Mouse (Mus musculus): ENCODE results near the gene Cenps.
"Not testable (repeated sequence)": the region's sequence is repeated elsewhere in the genome, so short reads cannot be mapped to it uniquely, and the experiment has no call there.

Cenps gene

DNA sequence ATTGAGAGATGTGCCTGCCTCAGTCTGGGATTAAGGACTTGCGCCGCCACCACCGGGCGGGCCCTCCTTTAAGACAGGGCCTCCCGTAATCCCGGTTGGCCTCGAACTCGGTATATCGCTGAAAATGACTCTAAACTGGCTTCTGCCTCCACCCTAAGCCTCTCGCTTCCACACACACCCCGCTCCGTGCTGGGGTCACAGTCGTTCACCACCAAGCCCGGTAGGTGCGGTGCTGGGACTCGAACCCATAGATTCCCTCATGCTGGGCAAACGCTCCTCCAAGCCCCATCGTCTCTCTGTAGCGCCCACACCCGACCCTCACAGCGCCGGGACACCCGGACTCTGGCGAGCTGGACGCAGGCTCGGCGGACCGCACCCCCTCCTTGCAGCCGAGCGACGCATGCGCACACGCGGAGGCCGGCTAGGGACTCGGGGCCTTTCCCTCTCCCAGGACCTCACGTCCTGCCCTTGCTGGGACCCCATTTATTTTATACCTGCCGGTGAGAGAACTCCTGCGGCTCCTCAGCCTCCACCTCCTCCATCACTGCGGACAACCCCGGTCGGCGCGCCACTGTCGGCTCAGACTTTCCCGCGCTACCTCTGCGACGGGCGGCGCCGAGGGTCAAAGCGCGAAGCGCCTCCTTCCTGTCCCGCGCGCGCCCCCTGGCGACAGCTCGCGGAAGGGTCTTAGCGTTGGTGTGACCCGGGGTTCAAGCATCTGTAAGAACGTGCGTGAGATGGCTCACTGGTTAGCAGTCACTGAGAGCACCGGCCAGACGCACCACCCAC, at the start of gene Cenps:
Gene Cenps (minus strand): TSS at position 648 of the 789 bp plus-strand sequence.
- peak; percentile 43 to 81 for DNase-seq (ENCODE audit: low read depth in 1 of 2, low spot score in 2 of 2)

DNA sequence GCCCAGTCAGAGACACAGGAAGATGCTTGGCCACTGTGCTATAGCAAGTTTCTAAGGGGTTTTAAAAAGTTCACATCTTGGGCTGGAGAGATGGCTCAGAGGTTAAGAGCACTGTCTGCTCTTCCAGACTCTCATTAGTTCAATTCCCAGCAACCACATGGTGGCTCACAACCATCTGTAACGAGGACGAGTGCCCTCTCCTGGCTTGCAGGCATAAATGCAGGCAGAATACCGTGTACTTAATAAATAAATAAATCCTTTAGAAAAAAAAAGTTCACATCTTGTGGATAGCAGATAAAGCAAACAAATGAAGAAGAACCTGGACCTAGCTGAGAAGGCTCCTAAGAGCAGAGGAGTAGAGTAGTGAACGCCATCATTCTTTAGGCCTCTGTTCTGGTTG, 45.3 kb upstream of the Cenps start:
- no peak for DNase-seq (ENCODE audit: low read depth in 1 of 2, low spot score in 2 of 2)

- DNase-seq (ENCODE audit: low read depth in 1 of 2, low spot score in 2 of 2), result no peak
Measured at GRCm38 (mm10) chr4:149182192-149182591, 44.8 kb upstream of the Cenps start.

GRCm38 (mm10) chr4:149179573-149179972, 42.1 kb upstream of the Cenps start:
- DNase-seq (ENCODE audit: low read depth in 1 of 2, low spot score in 2 of 2), result no peak

- no peak for DNase-seq (ENCODE audit: low read depth in 1 of 2, low spot score in 2 of 2)
Measured at GRCm38 (mm10) chr4:149179160-149179559, 41.7 kb upstream of the Cenps start.

DNA sequence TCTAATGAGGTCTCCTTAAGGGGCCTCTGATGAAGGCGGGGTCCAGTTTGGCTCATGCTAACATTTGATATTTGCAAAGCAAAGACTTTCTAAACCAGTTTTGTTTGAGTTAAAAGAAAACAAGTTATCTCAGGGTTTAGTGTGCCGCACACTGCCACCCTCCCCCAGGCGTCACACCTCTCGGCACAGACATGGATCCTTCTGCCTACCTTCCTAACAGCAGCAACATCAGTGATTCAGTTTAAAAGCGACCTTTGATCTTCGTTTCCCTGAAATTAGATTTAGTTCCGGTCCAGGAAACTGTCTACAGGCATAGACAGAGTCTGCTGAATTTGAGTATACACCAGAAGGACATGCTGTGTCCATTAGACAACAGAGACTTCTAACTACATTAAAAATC, 40.9 kb upstream of the Cenps start:
- no peak for DNase-seq (ENCODE audit: low read depth in 1 of 2, low spot score in 2 of 2)

- DNase-seq (ENCODE audit: low read depth in 1 of 2, low spot score in 2 of 2), result no peak
Measured at GRCm38 (mm10) chr4:149177046-149177445, 39.6 kb upstream of the Cenps start.

DNA sequence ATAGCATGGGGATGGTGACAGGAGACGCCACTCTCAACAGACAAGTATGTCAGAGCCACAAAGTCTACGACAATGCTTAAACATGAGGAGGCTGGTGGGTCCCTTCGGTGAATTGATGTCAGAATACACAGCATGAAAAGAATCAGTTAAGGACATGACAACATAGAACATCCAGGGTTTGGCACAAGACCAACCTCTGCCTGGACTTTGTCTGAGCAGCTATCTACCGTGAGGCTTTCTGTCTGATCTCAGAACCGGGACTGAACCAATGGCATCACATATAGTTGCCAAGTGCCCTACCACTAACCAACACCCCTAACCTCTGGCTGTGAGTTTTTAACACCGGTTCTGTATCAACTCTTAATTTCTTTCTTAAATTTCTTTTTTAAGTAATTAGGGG, 39.2 kb upstream of the Cenps start:
- DNase-seq (ENCODE audit: low read depth in 1 of 2, low spot score in 2 of 2), result no peak

DNA sequence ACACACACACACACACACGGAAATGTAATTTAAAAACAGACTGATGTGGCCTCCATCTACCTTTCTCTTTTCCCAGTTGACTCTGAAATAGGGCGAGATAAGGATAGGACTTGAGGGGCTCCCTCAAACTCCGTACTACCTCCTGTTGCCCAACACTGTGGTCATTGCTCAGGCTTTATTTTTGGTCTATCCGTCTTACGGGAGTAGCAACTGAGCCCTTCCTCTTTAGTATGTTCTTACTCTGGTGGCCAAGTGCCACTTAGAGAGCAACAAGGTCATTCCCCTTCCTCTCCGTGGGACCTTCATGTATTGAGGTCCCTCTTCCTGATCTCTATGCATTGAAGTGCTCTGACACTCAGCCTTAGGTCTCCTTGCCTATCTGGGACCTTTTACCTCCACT, 36.2 kb upstream of the Cenps start:
- DNase-seq (ENCODE audit: low read depth in 1 of 2, low spot score in 2 of 2), result no peak

GRCm38 (mm10) chr4:149172666-149173065, 35.2 kb upstream of the Cenps start:
- no peak for DNase-seq (ENCODE audit: low read depth in 1 of 2, low spot score in 2 of 2)

DNA sequence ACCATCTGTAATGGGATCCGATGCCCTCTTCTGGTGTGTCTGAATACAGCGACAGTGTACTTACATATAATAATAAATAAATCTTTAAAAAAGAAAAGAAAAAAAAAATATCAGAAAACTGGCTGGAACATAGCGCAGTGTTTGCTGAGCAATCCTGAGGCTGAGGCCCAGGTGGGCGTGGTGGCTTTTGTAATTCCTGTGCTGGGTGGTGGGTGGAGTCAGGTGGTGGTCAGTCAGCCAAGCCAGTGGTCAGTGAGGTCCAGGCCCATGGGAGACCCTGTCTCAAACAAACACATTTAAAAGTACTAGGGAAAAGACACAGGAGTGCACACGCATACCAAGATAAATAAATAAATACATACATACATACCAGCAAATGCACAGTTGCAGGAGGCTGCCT, 34.7 kb upstream of the Cenps start:
- DNase-seq (ENCODE audit: low read depth in 1 of 2, low spot score in 2 of 2), result no peak

- peak; percentile 37 to 64 for DNase-seq (ENCODE audit: low read depth in 1 of 2, low spot score in 2 of 2)
Measured at GRCm38 (mm10) chr4:149171581-149171981, 34.2 kb upstream of the Cenps start.

GRCm38 (mm10) chr4:149170394-149170931, 33.0 kb upstream of the Cenps start:
- no peak for DNase-seq (ENCODE audit: low read depth in 1 of 2, low spot score in 2 of 2)

DNA sequence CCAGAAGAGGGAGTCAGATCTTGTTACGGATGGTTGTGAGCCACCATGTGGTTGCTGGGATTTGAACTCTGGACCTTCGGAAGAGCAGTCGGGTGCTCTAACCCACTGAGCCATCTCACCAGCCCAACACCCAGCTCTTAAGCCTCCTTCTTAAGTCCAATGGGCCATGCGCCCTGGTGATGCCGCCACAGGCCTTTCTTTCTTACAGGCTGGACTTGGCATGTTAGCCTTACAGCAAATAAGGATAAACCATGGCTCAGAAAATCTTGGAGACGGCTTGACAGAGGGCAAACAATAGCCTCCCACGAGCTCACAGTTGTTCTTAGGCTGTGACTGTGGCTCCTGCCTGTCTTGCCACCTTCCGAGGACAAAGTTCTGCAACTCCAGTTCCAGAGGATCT, 32.5 kb upstream of the Cenps start:
- DNase-seq (ENCODE audit: low read depth in 1 of 2, low spot score in 2 of 2), result not testable (repeated sequence)

GRCm38 (mm10) chr4:149168016-149168415, 30.6 kb upstream of the Cenps start:
- DNase-seq (ENCODE audit: low read depth in 1 of 2, low spot score in 2 of 2), result no peak

GRCm38 (mm10) chr4:149166957-149167611, 29.7 kb upstream of the Cenps start:
- DNase-seq (ENCODE audit: low read depth in 1 of 2, low spot score in 2 of 2), result no peak

DNA sequence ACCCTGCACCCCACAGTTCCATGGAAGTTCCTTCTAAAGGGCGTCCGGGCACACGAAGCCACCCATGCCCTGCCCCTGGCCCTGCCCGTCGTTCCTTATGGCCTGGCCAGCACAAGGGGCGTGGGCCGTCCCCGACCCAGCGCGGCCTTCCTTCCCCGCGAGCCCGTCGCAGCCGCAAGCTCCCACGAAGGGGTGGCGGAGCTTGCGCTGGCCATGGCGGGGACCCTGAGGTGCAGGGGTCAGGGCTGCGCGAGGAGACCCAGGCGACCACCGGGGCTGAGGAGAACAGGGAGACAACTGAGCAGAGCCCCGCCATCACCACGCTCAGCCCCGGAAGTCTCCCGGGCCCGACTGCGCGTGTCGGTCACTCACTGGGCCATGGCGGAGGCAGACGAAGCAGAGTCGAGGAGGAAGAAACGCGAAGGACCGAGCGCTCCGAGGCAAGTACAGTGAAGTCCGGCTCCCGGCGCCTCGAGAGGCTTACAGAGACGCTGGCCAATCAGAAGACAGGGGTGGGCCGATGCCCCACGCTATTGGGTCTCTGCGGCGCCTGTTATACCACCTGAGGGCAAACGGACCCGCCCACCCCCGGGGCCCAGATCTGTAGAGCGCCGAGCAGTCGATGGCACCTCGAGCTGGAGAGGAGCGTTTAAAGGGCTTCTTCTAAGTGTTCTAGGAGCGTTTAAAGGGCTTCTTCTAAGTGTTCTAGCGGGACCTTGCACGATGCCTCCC, 29.0 kb upstream of the Cenps start, which contains the start of gene Pgd:
Gene Pgd (minus strand): TSS at position 557 of the 732 bp plus-strand sequence.
- peak; percentile 84 to 89 for DNase-seq (ENCODE audit: low read depth in 1 of 2, low spot score in 2 of 2)

DNA sequence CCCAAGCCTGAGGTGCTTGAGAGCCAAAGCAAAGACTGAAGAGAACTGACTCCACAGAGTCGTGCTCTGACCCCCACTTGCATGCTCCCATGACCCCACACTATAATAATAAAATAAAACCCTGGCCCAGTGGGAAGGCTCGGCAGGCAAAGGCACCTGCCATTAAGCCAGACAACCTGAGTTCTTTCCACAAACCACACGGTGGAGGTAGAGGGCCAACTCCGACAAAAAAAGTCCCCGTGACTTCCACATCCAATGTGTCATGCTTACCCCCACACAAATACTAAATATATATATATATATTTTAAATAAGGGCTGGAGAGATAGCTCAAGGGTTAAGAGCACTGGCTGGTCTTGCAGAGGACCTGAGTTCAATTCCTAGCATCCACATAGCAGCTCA, 26.7 kb upstream of the Cenps start:
- DNase-seq (ENCODE audit: low read depth in 1 of 2, low spot score in 2 of 2), result no peak

DNA sequence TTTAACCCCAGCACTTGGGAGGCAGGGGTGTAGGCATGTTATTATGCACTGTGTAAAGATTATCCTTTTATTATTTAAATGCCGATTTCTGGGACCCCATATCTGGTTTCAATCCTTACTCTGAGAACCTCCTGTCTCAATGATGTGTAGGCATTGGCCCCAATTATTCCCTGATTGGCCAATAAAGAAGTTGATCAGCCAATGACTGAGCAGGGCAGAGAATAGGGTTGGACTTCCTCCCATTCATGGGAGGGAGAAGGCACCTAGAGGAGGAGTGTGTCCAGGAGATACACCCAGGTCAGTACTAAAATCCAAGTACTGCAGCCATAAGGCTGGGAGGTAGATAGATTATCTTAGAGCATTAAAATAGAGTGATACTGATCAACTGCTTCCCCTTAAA, 25.8 kb upstream of the Cenps start:
- no peak for DNase-seq (ENCODE audit: low read depth in 1 of 2, low spot score in 2 of 2)

GRCm38 (mm10) chr4:149161166-149161565, 23.7 kb upstream of the Cenps start:
- DNase-seq (ENCODE audit: low read depth in 1 of 2, low spot score in 2 of 2), result no peak

DNA sequence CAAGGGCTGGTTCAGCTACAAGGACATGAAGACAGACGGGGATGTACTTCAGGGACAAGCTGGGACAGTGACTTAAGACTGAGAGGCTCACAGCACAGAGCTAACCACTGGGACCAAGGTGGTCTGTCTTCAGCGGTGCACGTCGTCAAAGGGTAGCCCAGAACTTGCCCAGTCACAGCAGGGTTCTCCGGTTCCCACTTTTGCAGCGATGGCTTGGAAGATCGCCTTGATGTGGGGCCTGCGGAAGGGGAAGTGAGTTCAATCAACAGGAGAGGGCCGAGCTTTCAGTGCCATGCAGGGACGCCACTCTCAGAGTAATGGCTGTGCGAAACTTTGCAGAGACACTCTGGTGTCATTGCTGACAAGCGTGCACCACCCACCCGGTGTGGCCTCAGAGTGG, 22.5 kb upstream of the Cenps start:
- DNase-seq (ENCODE audit: low read depth in 1 of 2, low spot score in 2 of 2), result no peak

DNA sequence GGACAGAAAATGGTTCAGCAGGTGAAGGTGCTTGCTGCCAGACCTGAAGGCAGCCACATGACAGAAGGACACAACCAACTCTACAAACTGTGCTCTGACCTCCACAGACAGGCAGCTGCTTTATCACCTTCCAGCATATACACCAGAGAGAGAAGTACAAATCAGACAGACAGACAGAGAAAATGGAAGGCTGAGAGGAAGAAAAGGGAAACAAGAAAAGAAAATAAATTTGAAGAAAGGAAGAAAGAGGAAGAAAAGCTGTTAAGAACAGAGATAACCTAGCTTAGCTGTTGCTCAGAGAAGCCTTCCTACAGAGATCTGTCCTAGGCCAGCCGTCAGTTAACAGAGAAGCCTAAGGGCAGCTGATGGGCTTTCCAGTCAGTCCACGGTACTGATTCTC, 21.8 kb upstream of the Cenps start:
- DNase-seq (ENCODE audit: low read depth in 1 of 2, low spot score in 2 of 2), result no peak
